Mouse (Mus musculus): ENCODE measurements at regions not wholly inside any gene's neighbourhood (a gene's known extent, or its start where the extent isn't known, plus 50 kb on each side); places are given as distances from the start of the nearest gene placed in this dataset.

GRCm38 (mm10) chr4:47598216-47598615 is 123.8 kb downstream of the Sec61b start:
- Histone ChIP-seq H3K4me3 (no peak overlapping the region), H3K9me3 (no peaks in the 10 kb centered on the region), H3K36me3 (no peaks in the 10 kb centered on the region), H3K27ac (no peak overlapping the region), H3K4me1 (no peaks in the 10 kb centered on the region), H3K27me3 (no peaks in the 10 kb centered on the region), H3K9ac (no peak overlapping the region), H3K4me2 (no peak overlapping the region)
- WGBS = 37% methylated on average over 2 of the region's 2 CpGs
- ATAC-seq (ENCODE audit: borderline replicate concordance, extremely low read depth, low FRiP score, low TSS enrichment) = no peak

GRCm38 (mm10) chr4:47601301-47602070 is 127.0 kb downstream of the Sec61b start:
- Histone ChIP-seq H3K27me3 (no peaks in the 10 kb centered on the region), H3K4me3 (no peak overlapping the region), H3K4me2 (no peak overlapping the region), H3K36me3 (no peaks in the 10 kb centered on the region), H3K4me1 (0 out of 2 replicates have a peak, but pooled peaks cover 3% of the 10 kb centered on the region), H3K27ac (no peak overlapping the region), H3K9ac (no peak overlapping the region), H3K9me3 (no peaks in the 10 kb centered on the region)
- no peak for ATAC-seq (ENCODE audit: borderline replicate concordance, extremely low read depth, low FRiP score, low TSS enrichment)
- 68% methylated on average over 10 of the region's 10 CpGs for WGBS

- Histone ChIP-seq H3K36me3 (no peaks in the 10 kb centered on the region), H3K27me3 (no peaks in the 10 kb centered on the region), H3K27ac (no peak overlapping the region), H3K9ac (no peak overlapping the region), H3K4me3 (peak overlapping the region; percentile 16), H3K4me1 (0 out of 2 replicates have a peak, but pooled peaks cover 3% of the 10 kb centered on the region), H3K9me3 (no peaks in the 10 kb centered on the region), H3K4me2 (peak overlapping the region; percentile 45)
- ATAC-seq (ENCODE audit: borderline replicate concordance, extremely low read depth, low FRiP score, low TSS enrichment) = no peak
- WGBS = 68% methylated on average over 6 of the region's 6 CpGs
Measured at GRCm38 (mm10) chr4:47603378-47603777, 128.9 kb downstream of the Sec61b start.

GRCm38 (mm10) chr4:47603847-47604397 is 129.5 kb downstream of the Sec61b start:
- Histone ChIP-seq H3K9me3 (no peaks in the 10 kb centered on the region), H3K4me3 (peak overlapping the region; percentile 16), H3K9ac (no peak overlapping the region), H3K4me2 (peak overlapping the region; percentile 45), H3K27me3 (no peaks in the 10 kb centered on the region), H3K36me3 (no peaks in the 10 kb centered on the region), H3K4me1 (0 out of 2 replicates have a peak, but pooled peaks cover 3% of the 10 kb centered on the region), H3K27ac (no peak overlapping the region)
- peak; percentile 69; the same call in 1 of the 2 replicates for ATAC-seq (ENCODE audit: borderline replicate concordance, extremely low read depth, low FRiP score, low TSS enrichment)
- WGBS = 21% methylated on average over 14 of the region's 14 CpGs

- 83% methylated on average over 4 of the region's 4 CpGs for WGBS
- H3K9ac ChIP-seq = no peak overlapping the region
- no peaks in the 10 kb centered on the region for H3K36me3 ChIP-seq
- no peak overlapping the region for H3K4me3 ChIP-seq
- no peak for ATAC-seq (ENCODE audit: borderline replicate concordance, extremely low read depth, low FRiP score, low TSS enrichment)
- H3K4me2 ChIP-seq = no peak overlapping the region
- 0 out of 2 replicates have a peak, but pooled peaks cover 3% of the 10 kb centered on the region for H3K4me1 ChIP-seq
- no peaks in the 10 kb centered on the region for H3K27me3 ChIP-seq
- no peak overlapping the region for H3K27ac ChIP-seq
- no peaks in the 10 kb centered on the region for H3K9me3 ChIP-seq
Measured at GRCm38 (mm10) chr4:47605676-47606075, 131.2 kb downstream of the Sec61b start.

- no peaks in the 10 kb centered on the region for H3K9me3 ChIP-seq
- no peaks in the 10 kb centered on the region for H3K36me3 ChIP-seq
- H3K27ac ChIP-seq = no peak overlapping the region
- H3K9ac ChIP-seq = no peak overlapping the region
- H3K4me3 ChIP-seq = no peak overlapping the region
- H3K27me3 ChIP-seq = no peaks in the 10 kb centered on the region
- no peak for ATAC-seq (ENCODE audit: borderline replicate concordance, extremely low read depth, low FRiP score, low TSS enrichment)
- H3K4me1 ChIP-seq = no peaks in the 10 kb centered on the region
- no peak overlapping the region for H3K4me2 ChIP-seq
- 42% methylated on average over 5 of the region's 5 CpGs for WGBS
Measured at GRCm38 (mm10) chr4:47608673-47609072, 134.2 kb downstream of the Sec61b start.

GRCm38 (mm10) chr4:47610913-47611312 is 136.5 kb downstream of the Sec61b start:
- WGBS = 33% methylated on average over 5 of the region's 5 CpGs

GRCm38 (mm10) chr4:47616525-47616924 is 142.1 kb downstream of the Sec61b start:
- Histone ChIP-seq H3K9ac (no peak overlapping the region), H3K4me1 (no peaks in the 10 kb centered on the region), H3K4me3 (no peak overlapping the region), H3K9me3 (no peaks in the 10 kb centered on the region), H3K27ac (no peak overlapping the region), H3K4me2 (no peak overlapping the region), H3K36me3 (no peaks in the 10 kb centered on the region), H3K27me3 (no peaks in the 10 kb centered on the region)
- WGBS = 77% methylated on average over 3 of the region's 3 CpGs
- ATAC-seq (ENCODE audit: borderline replicate concordance, extremely low read depth, low FRiP score, low TSS enrichment) = no peak

More at GRCm38 (mm10) chr4:47610913-47611312, 136.5 kb downstream of the Sec61b start:
- Histone ChIP-seq H3K4me2 (no peak overlapping the region), H3K4me1 (no peaks in the 10 kb centered on the region), H3K9ac (no peak overlapping the region), H3K9me3 (no peaks in the 10 kb centered on the region), H3K4me3 (no peak overlapping the region), H3K27me3 (no peaks in the 10 kb centered on the region), H3K27ac (no peak overlapping the region), H3K36me3 (no peaks in the 10 kb centered on the region)
- no peak for ATAC-seq (ENCODE audit: borderline replicate concordance, extremely low read depth, low FRiP score, low TSS enrichment)

GRCm38 (mm10) chr4:47620700-47621099 is 146.2 kb downstream of the Sec61b start:
- H3K4me3 ChIP-seq = no peak overlapping the region
- no peak for ATAC-seq (ENCODE audit: borderline replicate concordance, extremely low read depth, low FRiP score, low TSS enrichment)
- 81% methylated on average over 3 of the region's 3 CpGs for WGBS
- H3K4me1 ChIP-seq = no peaks in the 10 kb centered on the region
- H3K9me3 ChIP-seq = no peaks in the 10 kb centered on the region
- H3K36me3 ChIP-seq = no peaks in the 10 kb centered on the region
- no peak overlapping the region for H3K4me2 ChIP-seq
- no peak overlapping the region for H3K27ac ChIP-seq
- H3K9ac ChIP-seq = no peak overlapping the region
- H3K27me3 ChIP-seq = no peaks in the 10 kb centered on the region

- Histone ChIP-seq H3K4me3 (no peak overlapping the region), H3K27ac (no peak overlapping the region), H3K4me2 (no peak overlapping the region), H3K36me3 (no peaks in the 10 kb centered on the region), H3K4me1 (no peaks in the 10 kb centered on the region), H3K27me3 (no peaks in the 10 kb centered on the region), H3K9ac (no peak overlapping the region), H3K9me3 (no peaks in the 10 kb centered on the region)
- 86% methylated on average over 13 of the region's 13 CpGs for WGBS
- no peak for ATAC-seq (ENCODE audit: borderline replicate concordance, extremely low read depth, low FRiP score, low TSS enrichment)
Measured at GRCm38 (mm10) chr4:47622851-47623743, 148.6 kb downstream of the Sec61b start.

- ATAC-seq (ENCODE audit: borderline replicate concordance, extremely low read depth, low FRiP score, low TSS enrichment) = no peak
- WGBS = 33% methylated on average over 8 of the region's 8 CpGs
Measured at GRCm38 (mm10) chr4:47630006-47630405, 155.5 kb downstream of the Sec61b start.

More at GRCm38 (mm10) chr4:47630006-47630405, 155.5 kb downstream of the Sec61b start:
- Histone ChIP-seq H3K4me3 (no peak overlapping the region), H3K4me1 (no peaks in the 10 kb centered on the region), H3K36me3 (no peaks in the 10 kb centered on the region), H3K27ac (no peak overlapping the region), H3K4me2 (no peak overlapping the region), H3K27me3 (no peaks in the 10 kb centered on the region), H3K9me3 (no peaks in the 10 kb centered on the region), H3K9ac (no peak overlapping the region)

Data from lung, embryonic 15.5 days (tissue).